In genomic region chr2:57283791-57284190, GRCm38 (mm10) we compare ENCODE assay signal across 17 mouse cellular contexts.
"Had no signal": no experiment of that assay in that cellular context is flagged by ENCODE, and none has a peak within 500 bp of the region (broad histone marks: within the 10 kb centered on the region; RNA-seq: fewer than 3 reads in every experiment).

No protein-coding gene starts in this region.

- DNase-seq: kidney, adult 8-10 months; kidney, postnatal 10 days; kidney, postnatal 36 days; left cerebral cortex, postnatal 4 days; liver, postnatal 0 days; lung, embryonic 14.5 days; thymus, adult 18-20 months; thymus, postnatal 25 days had no signal

- H3K36me3 ChIP-seq: kidney, embryonic 15.5 days; limb, embryonic 12.5 days; limb, embryonic 15.5 days; midbrain, embryonic 13.5 days had no signal

- H3K27me3 ChIP-seq: kidney, embryonic 15.5 days; limb, embryonic 12.5 days; limb, embryonic 15.5 days; midbrain, embryonic 13.5 days had no signal

- H3K9ac ChIP-seq: kidney, embryonic 15.5 days; limb, embryonic 12.5 days; limb, embryonic 15.5 days; liver, embryonic 14.5 days; liver, postnatal 0 days; lung, embryonic 14.5 days; midbrain, embryonic 13.5 days had no signal

- H3K4me1 ChIP-seq: kidney, embryonic 15.5 days; limb, embryonic 12.5 days; limb, embryonic 15.5 days; midbrain, embryonic 13.5 days had no signal

- H3K27ac ChIP-seq: kidney, embryonic 15.5 days; limb, embryonic 12.5 days; limb, embryonic 15.5 days; liver, embryonic 14.5 days; macrophage; midbrain, embryonic 13.5 days had no signal

- ATAC-seq: liver, postnatal 0 days; lung, postnatal 0 days; midbrain, embryonic 13.5 days; midbrain, embryonic 16.5 days had no signal

- H3K4me3 ChIP-seq: kidney, embryonic 15.5 days; limb, embryonic 12.5 days; limb, embryonic 15.5 days; midbrain, embryonic 13.5 days had no signal

- H3K4me2 ChIP-seq: kidney, embryonic 15.5 days; limb, embryonic 12.5 days; limb, embryonic 15.5 days; liver, embryonic 11.5 days; lung, embryonic 14.5 days; midbrain, embryonic 13.5 days had no signal

- H3K9me3 ChIP-seq: kidney, embryonic 15.5 days; limb, embryonic 12.5 days; limb, embryonic 15.5 days; midbrain, embryonic 13.5 days had no signal
